Mouse (Mus musculus) retina, postnatal 7 days (tissue): ENCODE data around the gene Cactin.

ENCODE experiments used
- DNase-seq: peaks from one replicate; pipeline ENCODE4 v3.0.0-alpha.2; 2012; ENCODE audit warnings: low read depth, low spot score

The Cactin gene

GRCm38 (mm10) chr10:81297845-81298244 is 23.1 kb upstream of the Cactin start:
- DNase-seq, result no peak

DNA sequence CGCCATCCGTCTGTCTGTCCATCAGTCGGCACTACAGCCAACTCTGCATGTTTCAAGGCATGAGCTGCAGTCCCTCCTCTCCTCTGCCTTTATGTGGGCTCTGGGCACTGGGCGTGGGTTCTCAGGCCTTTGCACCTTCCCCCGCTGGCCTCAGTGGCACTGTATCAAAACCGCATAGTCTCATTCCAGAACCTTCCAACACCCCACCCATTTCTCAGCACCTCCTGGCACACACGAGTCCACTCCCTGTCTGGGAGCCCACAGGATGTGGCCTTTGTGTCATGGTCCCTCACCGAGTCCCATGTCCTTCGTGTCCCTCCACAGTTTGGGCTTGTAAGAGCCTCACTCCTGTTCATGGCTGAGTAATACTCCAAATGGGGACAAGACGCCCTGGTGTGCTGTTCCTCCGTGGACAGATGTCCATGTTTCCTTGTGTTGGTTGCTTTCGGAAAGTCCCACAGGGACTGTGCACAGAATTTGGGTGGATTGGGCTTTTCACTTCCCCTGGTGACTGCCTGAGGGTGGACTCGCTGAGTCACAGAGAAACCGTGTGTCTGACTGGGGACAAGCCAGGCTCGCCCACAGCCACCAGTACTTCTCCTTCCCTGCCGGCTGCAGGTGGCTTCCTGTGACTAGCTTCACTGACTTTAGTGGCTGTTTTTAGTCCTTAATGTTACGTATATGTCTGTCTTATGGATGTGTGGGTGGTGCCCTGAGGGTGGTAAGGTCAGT is 22.4 kb upstream of the Cactin start:
- no peak for DNase-seq

- DNase-seq, result no peak
Measured at GRCm38 (mm10) chr10:81299585-81300351, 21.1 kb upstream of the Cactin start.

DNA sequence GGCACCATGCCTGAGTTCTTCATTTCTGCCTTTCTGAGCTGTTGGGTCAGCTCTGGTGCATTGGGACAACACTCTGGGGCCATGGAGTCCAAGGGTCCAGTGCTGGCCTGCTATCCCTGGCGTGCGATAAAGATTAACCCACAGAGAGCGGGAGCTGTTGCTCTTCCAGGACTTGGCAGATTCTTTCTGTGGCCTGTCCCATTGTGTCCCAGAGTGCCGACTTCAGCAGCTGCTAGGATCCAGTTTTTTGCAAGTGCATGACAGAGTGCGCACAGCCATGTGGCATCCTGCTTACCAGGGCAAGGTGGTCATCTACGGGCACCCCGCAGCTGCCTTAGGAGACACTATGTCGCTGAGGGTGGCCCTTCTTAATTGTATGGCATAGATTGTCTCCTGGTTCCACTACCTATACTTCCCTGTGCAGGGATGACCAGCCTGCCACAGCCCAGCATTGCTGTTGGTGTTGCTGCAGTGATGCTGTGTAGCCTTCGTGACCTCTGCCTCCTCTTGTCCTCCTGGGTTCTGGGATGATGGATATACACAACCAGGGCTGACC is 20.5 kb upstream of the Cactin start:
- DNase-seq, result no peak

DNA sequence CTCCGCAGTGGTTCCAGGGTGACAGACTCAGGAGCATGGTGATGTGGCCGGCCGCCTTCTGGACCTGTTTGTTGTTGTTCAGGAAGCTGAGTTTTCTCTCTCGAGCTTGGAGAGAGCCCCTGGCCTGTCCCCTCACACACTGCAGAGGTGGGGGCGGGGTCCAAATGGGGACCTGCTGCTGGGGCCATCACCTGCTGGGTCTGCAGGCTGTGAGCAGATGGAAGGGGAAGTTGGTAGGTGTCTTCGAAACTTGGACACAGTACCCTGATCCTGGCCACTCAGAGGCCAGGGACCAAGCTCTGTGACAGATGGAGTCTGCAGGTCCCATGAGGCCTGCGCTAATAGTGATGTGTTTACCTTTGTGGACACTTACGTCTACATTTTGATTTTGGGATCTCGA is 19.6 kb upstream of the Cactin start:
- no peak for DNase-seq

- DNase-seq, result no peak
Measured at GRCm38 (mm10) chr10:81302288-81302687, 18.6 kb upstream of the Cactin start.

GRCm38 (mm10) chr10:81302781-81303218 is 18.1 kb upstream of the Cactin start:
- no peak for DNase-seq

GRCm38 (mm10) chr10:81303258-81303657 is 17.6 kb upstream of the Cactin start:
- DNase-seq, result no peak

- no peak for DNase-seq
Measured at GRCm38 (mm10) chr10:81303761-81304160, 17.1 kb upstream of the Cactin start.

GRCm38 (mm10) chr10:81304597-81305238 is 16.2 kb upstream of the Cactin start:
- DNase-seq, result peak; percentile 50

- no peak for DNase-seq
Measured at GRCm38 (mm10) chr10:81305663-81306062, 15.2 kb upstream of the Cactin start.

DNA sequence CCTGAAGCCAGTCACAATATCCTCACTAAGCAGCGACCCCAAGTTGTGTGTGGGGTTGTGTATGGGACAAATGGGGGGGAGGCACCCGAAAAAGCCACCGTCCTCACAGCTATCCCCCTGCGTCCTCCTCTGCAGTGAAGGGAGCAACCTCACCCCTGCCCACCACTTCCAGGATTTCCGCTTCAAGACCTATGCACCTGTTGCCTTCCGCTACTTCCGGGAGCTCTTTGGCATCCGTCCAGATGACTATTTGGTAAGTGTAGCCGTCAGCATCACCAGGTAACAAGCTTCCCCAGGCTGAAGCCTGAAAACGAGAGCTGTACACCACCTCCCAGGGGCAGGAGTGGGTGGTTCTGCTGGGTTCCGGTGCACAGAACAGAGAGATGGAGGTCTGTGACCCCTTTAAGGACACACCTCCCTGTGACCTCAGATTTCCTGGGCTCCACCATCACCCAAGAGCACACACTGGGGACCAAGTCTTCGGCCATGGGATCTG is 14.7 kb upstream of the Cactin start:
- DNase-seq, result no peak

- DNase-seq, result no peak
Measured at GRCm38 (mm10) chr10:81306837-81307682, 13.8 kb upstream of the Cactin start.

- DNase-seq, result no peak
Measured at GRCm38 (mm10) chr10:81309571-81309970, 11.3 kb upstream of the Cactin start.

DNA sequence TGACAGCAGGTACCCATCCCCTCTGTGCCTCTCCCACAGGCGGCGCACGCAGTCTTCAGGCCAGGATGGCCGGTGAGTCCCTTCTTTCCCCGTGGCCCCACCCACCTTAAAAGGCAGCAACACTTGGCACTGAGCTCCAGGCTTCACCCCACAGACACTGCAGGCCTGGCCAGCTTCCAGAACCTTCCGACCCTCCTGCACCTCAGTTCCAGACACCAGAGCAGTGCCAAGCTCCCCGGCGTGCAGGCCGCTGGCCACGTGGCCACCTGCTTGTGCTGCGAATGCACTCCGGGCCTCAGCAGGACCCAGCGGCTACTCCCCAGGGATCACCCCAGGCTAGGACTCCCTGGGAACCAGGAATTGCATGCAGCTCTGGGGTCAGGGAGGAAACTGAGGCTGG is 7.3 kb upstream of the Cactin start:
- DNase-seq, result no peak

DNA sequence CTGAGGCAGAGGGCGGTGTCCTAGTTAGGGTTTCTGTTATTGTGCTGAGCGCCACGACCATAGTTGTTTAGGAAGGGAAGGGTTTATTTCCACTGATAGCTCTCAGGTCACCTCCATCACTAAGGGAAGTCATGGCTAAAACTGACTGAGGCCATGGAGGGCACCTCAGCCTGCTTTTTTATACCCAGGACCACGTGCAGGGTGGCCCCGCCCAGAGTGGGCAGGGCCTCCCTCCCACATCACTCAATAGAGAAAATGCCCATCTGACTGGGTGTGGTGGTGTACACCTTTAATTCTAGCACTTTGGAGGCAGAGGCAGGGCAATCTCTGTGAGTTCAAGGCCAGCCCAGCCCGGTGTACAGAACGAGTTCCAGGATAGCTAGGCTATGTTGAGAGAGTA is 6.7 kb upstream of the Cactin start:
- no peak for DNase-seq

DNA sequence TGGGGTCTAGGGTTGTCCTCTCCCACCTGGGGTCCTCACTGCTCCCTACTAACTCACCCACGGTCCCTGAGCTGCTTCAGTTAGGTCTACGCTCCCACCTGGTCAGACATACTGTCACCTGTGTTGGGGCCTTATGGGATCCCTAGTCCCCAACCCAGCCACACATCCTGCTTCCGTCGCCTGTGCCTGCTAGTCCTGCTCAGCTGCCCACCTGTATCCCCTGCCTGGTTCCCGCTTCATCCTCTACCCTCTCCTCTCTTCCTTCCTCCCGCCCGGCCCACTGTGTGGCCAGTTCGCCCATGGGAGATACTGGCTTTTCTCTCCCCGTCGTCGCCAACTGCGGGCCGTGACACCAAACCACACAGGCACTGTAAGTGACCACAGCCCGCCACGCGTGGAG is 5.3 kb upstream of the Cactin start:
- no peak for DNase-seq

GRCm38 (mm10) chr10:81316338-81317060 is 4.4 kb upstream of the Cactin start:
- no peak for DNase-seq

DNA sequence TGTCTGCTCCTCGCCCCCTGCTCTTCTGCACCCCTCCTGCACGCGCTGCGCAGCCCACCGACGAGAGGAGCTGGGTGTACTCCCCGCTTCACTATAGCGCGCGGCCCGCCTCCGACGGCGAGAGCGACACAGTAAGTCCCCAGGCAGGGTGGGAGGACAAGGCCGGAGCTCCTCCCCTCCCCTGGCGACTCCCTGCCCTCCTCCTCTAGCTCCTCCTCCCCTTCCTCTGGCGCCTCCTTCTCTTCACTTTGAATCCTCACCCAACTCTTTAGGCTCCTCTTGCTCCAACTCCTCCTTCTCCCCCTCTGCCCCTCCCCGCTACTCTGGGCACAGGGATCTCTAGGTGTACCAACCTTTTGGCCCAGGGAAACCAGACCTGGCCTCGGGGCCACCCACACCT is 3.6 kb upstream of the Cactin start:
- DNase-seq, result no peak

- DNase-seq, result no peak
Measured at GRCm38 (mm10) chr10:81318589-81319329, 2.1 kb upstream of the Cactin start.
